Mouse (Mus musculus) bone marrow macrophage, adult 2 months (primary cell): Measurements from ENCODE around the gene Crtc1.

Source experiments
- CTCF ChIP-seq: IDR thresholded peaks from 2 replicates; pipeline ENCODE4 v1.5.1; 2012; ENCODE audit warnings: low read depth, mild to moderate bottlenecking, low read length, moderate library complexity
- POLR2A ChIP-seq: IDR thresholded peaks from 2 replicates; pipeline ENCODE4 v1.6.1; 2012; ENCODE audit warnings: mild to moderate bottlenecking, low read depth, low read length, borderline replicate concordance

DNA sequence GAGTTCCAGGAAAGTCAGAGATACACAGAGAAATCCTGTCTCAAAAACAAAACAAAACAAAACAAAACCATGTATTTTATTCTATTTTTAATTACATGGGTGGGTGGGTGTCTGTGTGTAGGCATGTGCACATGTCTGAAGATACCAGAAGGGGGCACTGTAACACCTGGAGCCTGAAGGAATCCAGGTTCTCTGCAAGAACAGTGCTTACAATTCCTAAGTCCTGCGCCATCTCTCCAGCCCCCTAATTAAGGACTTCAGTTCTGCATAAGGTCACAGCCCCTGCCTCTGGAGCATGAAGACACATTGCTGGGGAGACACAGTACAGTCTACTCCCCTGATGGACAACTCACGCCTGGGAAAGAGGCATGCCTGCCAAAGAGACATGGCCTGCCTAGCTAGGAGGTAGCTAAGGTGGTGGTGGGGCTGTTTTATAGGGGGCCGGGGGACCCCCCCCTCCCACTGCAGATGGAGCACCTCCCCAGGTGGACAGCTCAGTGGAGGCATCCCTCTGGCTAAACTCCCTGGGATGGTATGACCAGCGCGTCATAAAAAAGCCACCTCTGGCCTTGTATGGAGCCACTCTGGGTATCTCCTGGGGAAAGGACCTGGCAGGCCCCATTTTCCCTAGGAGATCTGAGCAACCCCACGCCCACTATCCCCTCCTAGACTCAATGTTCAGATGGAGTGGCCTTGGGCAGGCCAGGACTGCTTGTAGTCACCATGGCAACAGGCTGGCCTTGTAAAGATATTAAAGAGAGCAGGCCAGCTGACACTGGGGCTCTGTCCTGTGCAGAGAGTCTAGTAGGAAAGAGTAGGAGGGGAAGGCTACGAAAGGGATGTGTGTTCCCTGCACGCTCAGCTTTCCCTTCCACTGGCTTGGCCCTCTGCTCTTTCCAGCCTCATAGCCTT lies 23.6 kb downstream of the Crtc1 start:
- TF ChIP-seq CTCF (peak; percentile 24; the same call in 1 of the 2 replicates), POLR2A (no peak)
